Mouse (Mus musculus): ENCODE measurements around the gene Asic2. TPM values are rescaled to one million over a fixed set of nuclear protein-coding genes. Genes with fewer than 3 reads are reported as not detected.

Asic2 gene
- polyA plus RNA-seq, 1 experiment from 2014 or later = 1.6 TPM

DNA sequence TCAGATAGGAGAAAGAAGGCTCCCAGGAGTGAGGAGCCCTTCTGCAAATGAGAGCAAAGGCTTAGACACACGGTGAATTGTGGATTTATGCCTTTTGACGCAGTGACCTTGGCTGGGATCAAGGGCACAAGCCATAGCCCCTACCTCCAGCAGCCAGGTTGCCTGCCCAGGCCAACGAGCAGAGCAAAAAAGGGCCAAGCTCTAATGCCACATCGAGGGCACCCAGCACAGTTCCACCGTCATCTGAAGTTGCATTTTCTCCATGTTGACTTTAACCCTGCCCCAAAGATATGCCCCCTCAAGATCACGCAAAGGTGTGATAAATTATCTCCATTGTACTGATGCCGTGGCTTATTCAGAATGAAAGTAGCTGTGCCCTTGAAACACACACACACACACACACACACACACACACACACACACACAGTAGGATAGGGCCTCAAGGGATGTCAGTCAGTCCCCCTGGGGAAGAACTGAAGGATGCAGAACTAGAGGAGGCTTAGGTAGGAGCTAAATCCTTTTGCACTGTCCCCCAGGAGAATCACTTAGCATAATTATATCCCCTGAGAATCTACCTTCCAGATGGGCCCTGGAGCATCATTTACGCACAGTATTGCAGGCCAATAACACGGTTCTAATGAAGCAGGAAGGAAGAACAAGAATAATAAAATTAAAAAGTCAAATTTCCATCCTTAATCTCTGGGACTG, 96.6 kb downstream of the Asic2 start:
- Histone ChIP-seq H3K4me3 (ENCODE audit: low read depth, low read length) (no peak overlapping the region), H3K4me1 (ENCODE audit: control insufficient read depth, insufficient read depth, low read length) (peaks cover 3% of the 10 kb centered on the region; the same call in 1 of the 2 replicates), H3K27ac (ENCODE audit: low read depth, low read length) (no peak overlapping the region), H3K27me3 (ENCODE audit: control insufficient read depth, insufficient read depth, low read length) (no peaks in the 10 kb centered on the region), H3K4me2 (no peak overlapping the region), H3K36me3 (ENCODE audit: control insufficient read depth, insufficient read depth, low read length) (no peaks in the 10 kb centered on the region), H3K9me3 (ENCODE audit: control insufficient read depth, low read length) (no peaks in the 10 kb centered on the region), H3K9ac (ENCODE audit: low read length) (no peak overlapping the region)
- 58% methylated on average over 9 of the region's 9 CpGs for WGBS
- no peak for DNase-seq (ENCODE audit: low spot score, missing footprints)
- ATAC-seq (ENCODE audit: low FRiP score) = no peak

DNA sequence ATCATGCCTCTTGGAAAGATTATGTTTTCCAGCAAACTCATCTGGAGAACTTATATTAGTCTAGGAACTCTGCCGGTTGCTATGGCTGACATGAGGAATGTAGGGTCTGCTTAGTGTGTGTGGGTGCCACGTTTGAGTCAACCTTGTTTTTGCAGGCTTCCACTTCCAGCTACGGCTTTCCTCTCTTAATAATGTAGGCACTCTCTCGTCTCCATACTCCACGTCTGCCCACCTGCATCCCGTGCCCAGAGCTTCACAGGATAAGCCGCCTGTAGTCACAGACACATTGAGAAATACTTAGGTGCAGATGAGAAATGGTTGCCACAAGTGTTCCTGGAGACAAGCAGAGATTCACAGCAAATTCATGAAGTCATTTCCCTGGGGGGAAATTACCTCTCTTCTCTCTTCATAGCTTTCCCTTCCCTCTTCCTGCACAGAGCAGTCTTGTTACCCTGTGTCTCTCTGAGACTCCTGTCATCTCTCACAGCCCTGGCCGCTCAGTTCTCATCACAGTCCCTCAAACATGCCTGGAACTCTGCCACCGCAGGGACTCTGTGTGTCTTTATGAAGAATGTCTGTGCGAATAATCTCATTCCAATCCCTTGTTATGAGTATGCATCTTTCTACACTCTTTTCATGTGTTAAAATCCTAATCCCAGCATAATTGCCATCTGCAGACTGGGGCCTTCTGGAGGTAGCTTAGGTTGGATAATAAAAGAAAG, 102.4 kb downstream of the Asic2 start:
- DNase-seq (ENCODE audit: low spot score, missing footprints) (no peak), ATAC-seq (ENCODE audit: low FRiP score) (no peak)
- no peaks in the 10 kb centered on the region for H3K9me3 ChIP-seq (ENCODE audit: control insufficient read depth, low read length)
- no peak overlapping the region for H3K4me3 ChIP-seq (ENCODE audit: low read depth, low read length)
- WGBS = 61% methylated on average over 10 of the region's 10 CpGs
- H3K27ac ChIP-seq (ENCODE audit: low read depth, low read length) = no peak overlapping the region
- no peaks in the 10 kb centered on the region for H3K27me3 ChIP-seq (ENCODE audit: control insufficient read depth, insufficient read depth, low read length)
- no peaks in the 10 kb centered on the region for H3K36me3 ChIP-seq (ENCODE audit: control insufficient read depth, insufficient read depth, low read length)
- no peak overlapping the region for H3K9ac ChIP-seq (ENCODE audit: low read length)
- peaks cover 10% of the 10 kb centered on the region; the same call in 1 of the 2 replicates for H3K4me1 ChIP-seq (ENCODE audit: control insufficient read depth, insufficient read depth, low read length)
- no peak overlapping the region for H3K4me2 ChIP-seq

DNA sequence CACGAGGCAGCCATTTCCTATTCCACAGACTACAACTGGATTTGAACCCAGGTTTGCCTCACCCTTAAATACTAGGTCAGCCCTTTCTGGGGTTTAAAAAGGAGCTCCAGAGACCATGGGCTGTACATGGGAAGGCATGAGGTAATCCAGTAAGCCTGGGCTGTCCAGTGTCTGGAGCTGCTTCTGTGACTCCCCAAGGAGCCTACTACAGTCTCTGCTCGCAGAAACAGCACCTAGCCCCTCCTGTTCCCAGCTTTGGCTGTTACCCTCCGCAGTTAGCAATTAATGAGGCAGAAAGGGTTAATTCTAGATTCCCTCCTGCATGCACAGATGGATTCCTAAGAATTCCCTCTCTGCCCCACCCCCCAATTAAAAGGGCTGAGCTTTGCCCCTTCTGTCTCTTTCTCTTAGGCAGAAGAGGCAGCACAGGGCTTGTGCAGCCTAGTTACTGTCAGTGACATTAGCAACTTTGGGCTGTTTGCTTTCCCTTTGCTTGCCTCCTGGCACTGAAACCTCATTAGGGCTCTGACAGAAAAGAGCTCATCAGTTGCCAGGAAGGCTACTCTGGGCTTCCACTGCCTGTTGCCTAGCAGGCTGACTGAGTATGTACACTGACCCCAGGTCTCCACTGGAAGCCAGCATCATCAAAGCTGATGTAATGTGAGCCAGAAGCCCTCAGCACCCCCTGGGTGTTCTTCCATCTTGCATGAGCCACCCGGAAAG, 107.8 kb downstream of the Asic2 start, which contains the start of gene 5530401A14Rik:
5530401A14Rik (plus strand) TSS at position 424 of the 723 bp plus-strand sequence.
- Histone ChIP-seq H3K4me3 (ENCODE audit: low read depth, low read length) (no peak within 1 kb of the TSS), H3K27me3 (ENCODE audit: control insufficient read depth, insufficient read depth, low read length) (no peaks in the 10 kb centered on the region), H3K9me3 (ENCODE audit: control insufficient read depth, low read length) (no peaks in the 10 kb centered on the region), H3K9ac (ENCODE audit: low read length) (no peak within 1 kb of the TSS), H3K4me2 (no peak within 1 kb of the TSS), H3K27ac (ENCODE audit: low read depth, low read length) (no peak within 1 kb of the TSS), H3K36me3 (ENCODE audit: control insufficient read depth, insufficient read depth, low read length) (no peaks in the 10 kb centered on the region), H3K4me1 (ENCODE audit: control insufficient read depth, insufficient read depth, low read length) (peaks cover 6% of the 10 kb centered on the region; the same call in 1 of the 2 replicates)
- WGBS = 44% methylated on average over 4 of the region's 4 CpGs
- DNase-seq (ENCODE audit: low spot score, missing footprints) = no peak
- peak; percentile 38; the same call in 1 of the 2 replicates for ATAC-seq (ENCODE audit: low FRiP score)

DNA sequence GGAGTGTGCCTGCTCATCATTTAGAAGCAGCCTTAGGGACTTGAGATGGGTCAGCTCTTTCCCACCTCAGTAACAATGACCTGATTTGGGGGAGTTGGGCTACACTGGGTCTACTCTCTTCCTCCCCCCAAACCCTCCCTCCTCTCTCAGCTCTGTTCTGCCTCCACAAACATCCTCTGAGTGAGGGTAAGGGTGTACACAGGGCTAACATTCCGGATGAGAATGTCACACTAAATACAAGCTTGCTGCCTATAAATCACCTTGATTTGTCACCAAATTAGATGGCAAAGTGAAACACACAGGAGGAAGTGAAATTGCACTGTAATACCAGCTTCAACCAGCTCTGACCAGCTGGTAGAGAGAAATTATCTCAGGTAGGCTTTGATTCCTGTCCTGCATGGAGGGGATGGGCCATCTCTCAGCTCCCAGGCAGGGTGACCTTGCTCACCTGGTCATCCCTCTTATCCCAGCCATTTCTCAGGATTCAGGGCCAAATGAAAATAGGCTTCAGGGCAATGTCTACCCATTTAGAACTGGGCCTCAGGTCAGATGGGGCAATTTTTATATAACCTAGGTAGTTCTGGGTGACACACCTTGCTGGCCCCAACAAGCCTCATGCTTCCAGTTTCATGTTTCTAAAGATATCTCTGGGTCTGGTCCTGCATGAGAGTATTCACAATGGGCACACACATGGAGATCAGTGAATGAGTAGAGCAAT, 120.3 kb downstream of the Asic2 start:
- DNase-seq (ENCODE audit: low spot score, missing footprints) (no peak), ATAC-seq (ENCODE audit: low FRiP score) (no peak)
- WGBS = 77% methylated on average over 1 of the region's 1 CpGs
- Histone ChIP-seq H3K4me3 (ENCODE audit: low read depth, low read length) (no peak overlapping the region), H3K9me3 (ENCODE audit: control insufficient read depth, low read length) (no peaks in the 10 kb centered on the region), H3K4me1 (ENCODE audit: control insufficient read depth, insufficient read depth, low read length) (peaks cover 5% of the 10 kb centered on the region; the same call in 1 of the 2 replicates), H3K4me2 (no peak overlapping the region), H3K27ac (ENCODE audit: low read depth, low read length) (no peak overlapping the region), H3K36me3 (ENCODE audit: control insufficient read depth, insufficient read depth, low read length) (no peaks in the 10 kb centered on the region), H3K27me3 (ENCODE audit: control insufficient read depth, insufficient read depth, low read length) (no peaks in the 10 kb centered on the region), H3K9ac (ENCODE audit: low read length) (no peak overlapping the region)

DNA sequence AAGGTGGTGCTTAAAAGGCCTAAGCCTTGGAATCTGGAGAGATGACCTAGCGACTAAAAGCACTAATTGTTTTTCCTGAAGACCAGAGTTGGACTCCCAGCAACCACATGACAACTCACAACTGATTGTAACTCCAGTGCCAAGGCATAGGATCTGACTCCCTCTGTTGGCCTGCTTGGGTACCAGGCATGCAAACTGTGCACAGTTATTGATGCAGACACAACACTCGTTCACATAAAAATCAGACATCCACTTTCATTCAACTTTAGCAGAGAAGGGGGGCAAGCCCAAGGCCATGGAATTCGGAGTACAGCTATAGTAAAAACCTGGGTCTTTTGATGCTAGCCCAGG, 122.6 kb downstream of the Asic2 start:
- H3K9me3 ChIP-seq (ENCODE audit: control insufficient read depth, low read length) = no peaks in the 10 kb centered on the region
- WGBS = 84% methylated on average over 3 of the region's 3 CpGs
- no peak overlapping the region for H3K4me2 ChIP-seq
- no peaks in the 10 kb centered on the region for H3K36me3 ChIP-seq (ENCODE audit: control insufficient read depth, insufficient read depth, low read length)
- DNase-seq (ENCODE audit: low spot score, missing footprints) (no peak), ATAC-seq (ENCODE audit: low FRiP score) (no peak)
- no peaks in the 10 kb centered on the region for H3K27me3 ChIP-seq (ENCODE audit: control insufficient read depth, insufficient read depth, low read length)
- H3K27ac ChIP-seq (ENCODE audit: low read depth, low read length) = no peak overlapping the region
- no peak overlapping the region for H3K9ac ChIP-seq (ENCODE audit: low read length)
- H3K4me1 ChIP-seq (ENCODE audit: control insufficient read depth, insufficient read depth, low read length) = peaks cover 3% of the 10 kb centered on the region; the same call in 1 of the 2 replicates
- H3K4me3 ChIP-seq (ENCODE audit: low read depth, low read length) = no peak overlapping the region

DNA sequence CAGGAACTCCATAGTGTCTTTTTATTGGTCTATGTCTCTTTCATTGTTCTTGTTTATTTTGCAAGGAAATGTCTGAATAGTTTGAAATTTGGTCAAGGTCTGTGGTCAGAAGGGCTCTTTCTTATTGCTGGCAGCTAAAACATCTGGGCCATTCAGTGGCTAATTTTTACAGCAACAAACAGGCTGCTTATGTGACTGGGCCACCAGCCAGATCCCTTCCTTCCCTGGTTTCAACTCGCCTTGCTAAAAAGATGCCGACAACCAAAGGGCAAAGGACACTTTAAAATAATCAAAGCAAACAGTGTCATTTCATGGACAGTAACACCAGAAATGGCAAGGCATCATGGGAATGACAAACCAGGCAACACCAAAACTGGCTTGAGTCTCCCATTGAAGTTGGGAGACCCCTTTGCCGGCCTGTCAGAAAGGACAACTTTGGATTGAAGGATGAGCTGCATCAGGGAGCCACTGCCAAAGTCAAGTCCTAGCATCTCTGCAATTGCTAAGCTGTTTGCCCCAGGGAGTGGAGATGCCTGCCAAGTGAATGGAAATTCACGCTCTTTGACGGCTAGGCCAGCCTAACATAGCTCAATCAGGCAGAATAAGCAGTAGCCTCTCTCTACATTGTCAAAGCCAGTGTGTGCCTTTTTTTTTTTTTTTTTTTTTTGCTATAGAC, 123.1 kb downstream of the Asic2 start:
- Histone ChIP-seq H3K36me3 (ENCODE audit: control insufficient read depth, insufficient read depth, low read length) (no peaks in the 10 kb centered on the region), H3K4me1 (ENCODE audit: control insufficient read depth, insufficient read depth, low read length) (no peaks in the 10 kb centered on the region), H3K4me2 (no peak overlapping the region), H3K9ac (ENCODE audit: low read length) (no peak overlapping the region), H3K27ac (ENCODE audit: low read depth, low read length) (no peak overlapping the region), H3K27me3 (ENCODE audit: control insufficient read depth, insufficient read depth, low read length) (no peaks in the 10 kb centered on the region), H3K9me3 (ENCODE audit: control insufficient read depth, low read length) (no peaks in the 10 kb centered on the region), H3K4me3 (ENCODE audit: low read depth, low read length) (no peak overlapping the region)
- 74% methylated on average over 5 of the region's 5 CpGs for WGBS
- DNase-seq (ENCODE audit: low spot score, missing footprints) (no peak), ATAC-seq (ENCODE audit: low FRiP score) (no peak)

DNA sequence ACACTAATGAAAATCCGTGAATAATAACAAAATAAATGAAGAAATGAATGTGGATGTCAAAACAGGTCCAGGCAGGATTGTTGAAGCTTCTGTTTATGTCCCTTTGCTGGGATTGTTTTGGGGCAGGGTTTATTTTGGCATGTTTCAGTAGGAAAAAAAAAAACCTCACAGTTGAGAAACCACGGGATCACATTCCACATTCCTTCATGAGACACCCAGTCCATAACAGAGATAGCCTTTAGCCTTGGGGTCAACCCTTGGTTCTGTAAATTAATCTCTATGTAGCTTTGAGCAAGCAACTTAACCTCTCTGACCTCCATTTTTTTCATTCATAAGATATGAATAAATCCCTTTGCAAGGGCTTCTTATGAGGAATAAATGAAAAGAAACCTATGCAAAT, 127.3 kb downstream of the Asic2 start:
- WGBS = 65% methylated on average over 2 of the region's 2 CpGs
- H3K36me3 ChIP-seq (ENCODE audit: control insufficient read depth, insufficient read depth, low read length) = no peaks in the 10 kb centered on the region
- H3K9me3 ChIP-seq (ENCODE audit: control insufficient read depth, low read length) = no peaks in the 10 kb centered on the region
- no peaks in the 10 kb centered on the region for H3K4me1 ChIP-seq (ENCODE audit: control insufficient read depth, insufficient read depth, low read length)
- no peak overlapping the region for H3K9ac ChIP-seq (ENCODE audit: low read length)
- H3K27ac ChIP-seq (ENCODE audit: low read depth, low read length) = no peak overlapping the region
- H3K4me3 ChIP-seq (ENCODE audit: low read depth, low read length) = no peak overlapping the region
- ATAC-seq (ENCODE audit: low FRiP score) (no peak), DNase-seq (ENCODE audit: low spot score, missing footprints) (no peak)
- H3K27me3 ChIP-seq (ENCODE audit: control insufficient read depth, insufficient read depth, low read length) = no peaks in the 10 kb centered on the region
- H3K4me2 ChIP-seq = no peak overlapping the region

DNA sequence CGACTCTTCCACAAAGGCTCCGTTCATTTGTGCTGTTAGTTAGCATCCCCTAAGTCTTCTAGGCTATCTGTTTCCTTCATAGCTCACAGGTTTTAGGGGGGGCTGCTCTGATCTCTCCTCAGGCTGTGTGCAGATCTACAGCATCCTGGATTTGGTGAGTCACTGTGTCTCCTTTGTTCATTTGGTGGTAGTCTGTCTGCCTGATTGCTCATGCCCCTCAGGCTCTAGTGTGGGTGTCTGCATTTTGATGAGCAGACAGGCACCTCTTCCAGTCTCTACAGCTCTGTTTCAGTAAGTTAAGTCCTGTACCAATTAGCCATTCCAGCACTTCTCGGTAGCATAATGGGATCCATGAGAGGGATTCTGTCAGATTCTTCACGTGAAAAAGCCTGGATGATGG, 129.8 kb downstream of the Asic2 start:
- Histone ChIP-seq H3K36me3 (ENCODE audit: control insufficient read depth, insufficient read depth, low read length) (no peaks in the 10 kb centered on the region), H3K4me3 (ENCODE audit: low read depth, low read length) (no peak overlapping the region), H3K9ac (ENCODE audit: low read length) (no peak overlapping the region), H3K4me2 (no peak overlapping the region), H3K4me1 (ENCODE audit: control insufficient read depth, insufficient read depth, low read length) (no peaks in the 10 kb centered on the region), H3K9me3 (ENCODE audit: control insufficient read depth, low read length) (no peaks in the 10 kb centered on the region), H3K27me3 (ENCODE audit: control insufficient read depth, insufficient read depth, low read length) (no peaks in the 10 kb centered on the region), H3K27ac (ENCODE audit: low read depth, low read length) (no peak overlapping the region)
- ATAC-seq (ENCODE audit: low FRiP score) = no peak
- no peak for DNase-seq (ENCODE audit: low spot score, missing footprints)
- 67% methylated on average over 4 of the region's 4 CpGs for WGBS
